Mouse (Mus musculus): Measurements from ENCODE around the gene Iba57.

Iba57 gene

DNA sequence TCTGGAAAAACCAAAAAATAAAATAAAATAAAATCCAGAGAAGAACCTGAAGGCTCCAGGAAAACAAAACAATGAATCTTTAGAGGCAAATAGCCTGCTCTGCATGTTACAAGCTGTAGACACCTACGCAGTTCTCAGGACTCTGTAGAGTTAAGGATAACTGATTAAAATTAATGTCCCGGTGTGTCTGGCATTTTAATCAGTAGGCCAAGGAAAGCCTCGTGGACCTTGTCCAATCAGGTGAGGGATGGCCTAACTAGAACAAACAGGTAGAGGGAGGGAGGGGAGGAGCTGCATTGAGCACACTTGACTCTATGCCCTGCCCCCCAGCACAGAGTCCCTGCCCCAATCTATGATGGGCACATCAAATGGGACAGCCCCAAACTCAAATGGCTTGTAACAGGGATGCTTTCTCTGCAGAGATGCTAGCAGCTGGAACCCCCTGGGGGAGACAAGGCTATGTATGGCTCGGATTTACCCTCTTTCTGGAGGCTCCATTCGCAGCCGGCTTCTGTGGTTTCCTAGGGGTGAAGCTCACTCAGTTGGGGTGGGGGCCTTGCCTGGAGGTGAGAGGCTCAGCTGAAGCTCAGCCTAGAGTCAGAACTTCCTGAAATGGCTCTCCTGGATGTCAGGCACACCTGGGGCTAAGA is 10.8 kb upstream of the Iba57 start:
- no peak for DNase-seq (ENCODE audit: low read depth, low spot score)

DNA sequence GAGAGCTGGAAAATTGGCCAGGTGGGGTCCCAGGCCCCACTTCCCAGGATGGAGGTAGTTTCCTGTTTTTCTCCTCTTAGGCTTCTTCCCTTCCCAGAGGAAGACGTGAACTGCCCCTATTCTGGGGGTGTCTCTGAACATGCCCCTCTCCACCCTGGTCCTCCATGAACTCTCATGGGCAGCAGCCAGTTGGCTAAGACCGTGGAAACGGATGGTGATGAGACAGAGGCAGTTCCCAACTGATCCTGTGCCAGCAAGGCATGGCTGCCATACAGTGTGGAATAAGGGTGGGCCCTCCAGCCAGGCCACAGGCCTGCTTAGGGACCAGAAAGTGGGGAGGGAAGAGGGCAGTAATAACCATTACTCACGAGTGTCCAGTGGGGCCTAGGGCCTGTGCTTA is 7.0 kb upstream of the Iba57 start:
- DNase-seq (ENCODE audit: low read depth, low spot score), result no peak

DNA sequence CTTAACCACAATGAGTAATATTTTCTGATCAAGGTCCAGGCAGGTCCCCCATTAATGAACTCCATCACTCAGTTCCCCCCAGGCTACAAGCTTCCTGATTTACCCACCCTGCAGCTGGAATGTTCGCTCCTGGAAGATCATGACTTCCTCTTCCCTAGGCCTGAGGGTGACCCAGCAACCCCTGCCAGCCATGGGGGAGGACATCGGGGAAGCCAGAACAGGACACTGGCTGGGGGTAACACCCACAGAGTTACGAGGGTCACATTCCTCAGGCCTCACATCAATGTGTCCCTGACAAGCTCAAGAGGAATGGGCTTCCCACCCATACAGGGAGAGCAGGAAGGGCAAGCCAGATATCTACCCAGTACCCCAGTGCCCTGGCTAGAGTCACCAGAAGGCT is 6.3 kb upstream of the Iba57 start:
- DNase-seq (ENCODE audit: low read depth, low spot score), result no peak

DNA sequence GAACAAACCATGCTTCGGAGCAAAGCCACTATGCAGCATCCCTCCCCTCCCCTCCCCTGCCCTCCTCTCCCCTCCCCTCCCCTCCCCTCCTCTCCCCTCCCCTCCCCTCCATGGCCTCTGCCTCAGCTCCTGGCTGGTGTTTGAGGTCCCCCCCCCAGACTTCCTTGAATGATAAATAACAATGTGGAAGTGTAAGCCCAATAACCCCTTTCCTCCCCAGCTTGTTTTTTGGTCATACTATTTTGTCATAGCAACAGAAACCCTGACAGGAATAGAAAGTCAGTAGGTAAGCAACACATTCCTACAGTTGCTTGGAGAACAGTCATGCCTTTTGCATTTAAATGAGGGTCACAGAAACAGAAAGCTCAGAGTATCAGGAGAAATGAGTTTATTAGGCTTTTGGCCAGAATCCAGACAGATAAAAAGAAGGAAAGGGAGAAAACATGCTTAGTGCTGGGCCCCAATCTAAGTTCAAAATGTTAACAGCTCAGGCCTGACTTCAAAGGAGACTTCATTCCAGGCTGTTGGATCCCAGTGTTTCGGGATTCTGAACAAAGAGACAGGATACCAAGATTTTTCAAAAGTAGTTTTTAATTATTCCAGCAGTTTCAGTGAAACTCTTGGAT is 2.2 kb upstream of the Iba57 start:
- DNase-seq (ENCODE audit: low read depth, low spot score), result no peak

DNA sequence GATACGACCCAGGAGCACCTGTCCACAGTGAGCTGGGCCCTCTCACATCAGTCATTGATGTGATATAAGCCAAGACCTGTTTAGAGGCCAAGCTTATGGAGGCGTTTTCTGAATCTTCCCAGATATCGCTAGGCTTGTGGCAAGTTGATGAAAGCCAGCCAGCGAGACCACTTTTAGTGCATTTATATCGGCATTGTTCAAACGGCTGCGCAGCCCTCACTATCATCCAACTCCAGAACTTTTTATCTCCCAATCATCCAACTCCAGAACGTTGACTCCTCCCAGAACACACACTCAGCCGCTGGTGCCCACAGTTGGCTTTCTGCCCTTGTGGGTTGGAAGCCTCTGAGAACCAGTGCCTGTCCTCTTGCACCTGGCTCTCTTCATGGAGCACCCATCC is 845 bp upstream of the Iba57 start:
- no peak for DNase-seq (ENCODE audit: low read depth, low spot score)

DNA sequence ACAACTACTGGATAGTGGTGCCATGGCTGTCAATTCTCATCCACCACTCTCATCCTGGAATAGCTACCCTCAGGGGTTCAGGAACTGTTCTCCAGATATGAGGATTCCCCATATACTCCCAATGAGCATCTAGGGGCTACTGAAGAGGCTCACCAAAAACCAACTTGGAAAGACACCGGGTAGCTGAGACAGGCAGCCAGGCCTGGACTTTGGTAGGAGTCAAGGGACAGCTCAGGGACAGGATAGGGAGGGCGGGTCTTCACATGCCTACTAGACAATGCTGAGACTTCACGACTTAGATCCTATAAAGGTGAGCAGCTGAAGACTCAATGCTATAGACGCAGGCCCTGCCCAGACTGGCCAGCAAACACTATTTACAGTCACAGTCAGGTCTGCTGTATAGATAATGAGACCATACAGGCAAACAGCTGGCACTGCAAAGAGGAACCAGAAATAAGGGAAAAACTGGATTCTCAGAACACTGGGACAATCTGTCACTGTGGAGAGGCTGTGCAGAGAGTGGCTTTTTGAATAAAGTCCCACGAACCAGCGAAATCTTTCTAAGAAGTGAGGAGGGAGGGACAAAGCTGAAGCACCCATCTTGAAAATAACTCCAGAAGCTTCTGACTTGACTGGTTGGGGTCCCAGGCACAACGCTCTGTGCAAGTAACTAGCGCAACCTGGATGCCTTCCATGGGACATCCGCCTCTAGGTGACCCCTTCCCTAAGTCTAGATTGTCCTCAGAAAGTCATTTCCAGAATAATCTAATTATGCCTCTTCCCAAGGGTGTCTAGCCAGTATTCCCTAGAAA is 890 bp downstream of the Iba57 start:
- peak; percentile 4 for DNase-seq (ENCODE audit: low read depth, low spot score)

DNA sequence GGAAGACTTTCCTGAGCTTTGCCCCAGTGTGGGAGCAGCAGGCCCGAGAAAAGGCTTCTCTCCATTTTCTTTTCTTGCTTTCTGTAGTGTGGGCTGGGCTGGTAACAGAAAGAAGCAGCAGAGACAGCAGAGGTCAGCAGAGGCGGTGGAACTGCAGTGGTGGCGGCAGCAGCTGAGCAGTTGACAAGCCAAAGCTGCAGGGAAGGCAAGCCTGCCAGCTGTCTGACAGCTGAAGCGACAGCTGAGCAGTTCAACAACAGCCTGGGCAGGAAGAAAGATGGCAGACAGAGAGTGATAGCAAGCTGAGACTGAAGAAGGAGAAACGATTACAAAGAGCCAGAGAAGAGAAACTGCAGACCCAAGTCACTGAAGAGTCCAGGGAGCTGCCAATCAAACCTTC is 2.1 kb downstream of the Iba57 start:
- no peak for DNase-seq (ENCODE audit: low read depth, low spot score)

DNA sequence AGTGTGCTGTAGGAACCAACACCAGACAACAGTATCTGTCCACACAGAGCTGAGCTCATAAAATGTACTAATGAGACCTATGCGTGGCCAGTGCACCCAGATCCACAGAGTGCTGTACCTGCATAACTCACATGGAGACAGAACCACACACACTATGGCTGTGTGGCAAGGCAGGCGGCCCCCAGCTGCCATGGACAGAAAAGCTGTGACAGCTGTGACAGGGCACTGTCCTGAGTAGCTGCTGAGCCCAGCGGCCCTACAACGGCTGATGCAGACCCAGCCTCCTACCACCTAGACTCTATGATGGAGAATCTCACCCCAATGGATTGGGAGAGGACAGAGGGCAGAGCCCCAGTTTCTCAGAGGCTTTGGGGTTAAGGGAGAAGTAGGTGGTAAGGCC is 4.0 kb downstream of the Iba57 start:
- no peak for DNase-seq (ENCODE audit: low read depth, low spot score)

DNA sequence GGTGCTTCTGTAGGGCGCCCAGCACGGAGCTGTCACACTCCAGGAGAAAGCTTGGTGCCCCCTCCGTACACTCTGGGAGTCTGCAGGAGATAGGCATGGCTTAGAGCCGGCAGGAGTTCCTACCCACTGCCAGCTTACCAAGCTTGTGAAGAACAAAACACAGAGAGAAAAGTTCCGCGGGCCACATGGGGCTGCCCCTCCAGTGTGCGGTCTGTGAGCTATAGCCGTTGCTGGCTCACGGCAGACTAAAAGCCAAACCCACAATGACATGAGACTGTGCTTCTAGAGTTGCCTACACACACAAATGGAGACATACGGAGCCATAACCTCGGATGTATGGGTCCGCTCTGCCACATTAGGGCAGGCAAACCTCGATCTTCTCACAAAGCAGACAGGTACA is 4.4 kb downstream of the Iba57 start:
- no peak for DNase-seq (ENCODE audit: low read depth, low spot score)

DNA sequence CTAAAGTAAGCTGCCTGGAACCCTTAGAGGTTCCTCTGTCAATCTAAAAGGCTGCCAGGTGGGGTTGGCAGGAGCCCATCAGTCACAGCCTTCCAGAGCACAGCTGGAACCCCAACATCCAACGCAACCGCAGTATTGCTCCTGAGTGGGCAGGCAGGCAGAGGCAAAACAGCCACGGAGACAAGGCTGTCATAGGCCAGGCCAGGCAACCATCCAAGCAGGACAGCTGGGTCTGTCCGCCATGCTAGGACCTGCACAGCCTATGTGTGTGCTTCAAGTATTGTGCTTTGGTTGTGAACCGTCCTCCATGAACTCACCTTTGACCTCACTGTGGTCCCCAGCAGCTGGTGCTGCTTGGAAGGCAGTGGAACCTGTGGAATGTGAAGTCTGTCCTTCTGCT is 7.6 kb downstream of the Iba57 start:
- no peak for DNase-seq (ENCODE audit: low read depth, low spot score)

DNA sequence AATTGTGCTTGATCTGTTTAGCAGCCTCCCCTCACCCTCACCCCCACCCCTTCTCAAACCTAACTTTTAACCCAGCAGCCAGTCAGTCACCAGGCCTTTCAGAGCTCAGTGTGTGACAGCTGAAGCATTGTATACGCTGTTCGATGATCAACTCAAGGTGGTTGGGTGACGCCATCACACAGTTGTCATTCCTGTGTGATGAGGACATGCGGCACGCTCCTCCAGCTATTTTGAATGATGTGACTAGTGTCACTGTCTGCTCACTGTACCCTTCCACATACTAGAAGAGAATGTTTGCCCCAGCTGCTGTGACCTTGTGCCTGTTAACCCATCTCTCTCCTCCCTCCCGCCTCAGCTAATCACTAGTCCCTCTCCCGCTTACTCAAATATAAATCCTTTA is 9.3 kb downstream of the Iba57 start:
- DNase-seq (ENCODE audit: low read depth, low spot score), result no peak

DNA sequence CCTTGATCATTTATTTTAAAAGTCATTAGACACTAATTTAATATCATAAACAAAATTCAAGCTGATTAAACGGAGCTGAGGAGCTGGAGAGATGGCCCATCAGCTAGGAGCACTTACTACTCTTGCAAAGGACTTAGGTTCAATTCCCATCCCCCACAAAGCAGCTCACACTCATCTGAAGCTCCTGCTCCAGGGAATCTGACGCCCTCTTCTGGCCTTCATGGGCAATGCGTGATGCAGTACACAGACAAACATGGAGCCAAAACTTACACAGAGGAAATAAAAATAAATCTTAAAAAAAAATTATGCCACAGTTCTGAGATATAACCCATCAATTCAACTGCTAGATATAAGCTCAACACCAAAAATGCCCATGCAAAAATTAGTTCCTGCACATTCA is 11.8 kb downstream of the Iba57 start:
- DNase-seq (ENCODE audit: low read depth, low spot score), result peak; percentile 41

DNA sequence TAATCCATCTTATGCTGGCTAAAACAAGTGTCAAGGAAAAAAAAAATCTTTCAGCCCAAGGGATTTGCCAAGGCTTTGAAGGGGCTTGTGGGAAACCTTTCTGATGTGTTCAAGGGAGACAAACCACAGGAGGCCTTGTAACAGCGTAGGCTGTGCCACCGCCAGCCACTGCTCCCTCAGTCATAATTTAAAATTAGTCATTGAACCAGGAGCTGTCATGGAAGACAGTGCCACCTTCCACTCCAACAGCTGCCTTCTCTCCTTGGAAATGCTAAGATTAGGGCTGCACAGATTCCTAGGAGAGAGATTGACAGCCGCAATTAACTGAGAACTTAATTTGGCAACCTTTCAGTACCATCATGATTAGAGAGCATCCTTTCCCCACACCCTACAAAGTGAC is 14.2 kb downstream of the Iba57 start:
- no peak for DNase-seq (ENCODE audit: low read depth, low spot score)

DNA sequence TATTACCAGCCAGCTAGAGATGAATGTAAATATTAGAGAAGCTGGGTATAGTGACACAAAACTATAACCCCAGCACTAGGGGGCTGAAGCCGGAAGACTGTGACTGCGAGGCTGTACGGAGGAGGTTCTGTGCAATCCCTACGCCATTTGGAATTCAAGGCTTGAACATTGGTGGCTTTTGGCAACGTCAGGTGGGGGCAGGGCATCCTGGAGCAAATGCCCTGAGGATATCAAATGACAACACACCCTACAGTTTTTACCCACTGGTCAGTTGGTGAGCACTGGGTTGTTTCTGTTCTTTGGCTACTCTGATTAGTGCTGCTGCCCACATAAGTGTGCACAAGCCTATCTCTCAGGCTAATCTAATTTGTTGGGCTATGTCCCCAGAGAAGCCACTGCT is 20.6 kb downstream of the Iba57 start:
- DNase-seq (ENCODE audit: low read depth, low spot score), result no peak

DNA sequence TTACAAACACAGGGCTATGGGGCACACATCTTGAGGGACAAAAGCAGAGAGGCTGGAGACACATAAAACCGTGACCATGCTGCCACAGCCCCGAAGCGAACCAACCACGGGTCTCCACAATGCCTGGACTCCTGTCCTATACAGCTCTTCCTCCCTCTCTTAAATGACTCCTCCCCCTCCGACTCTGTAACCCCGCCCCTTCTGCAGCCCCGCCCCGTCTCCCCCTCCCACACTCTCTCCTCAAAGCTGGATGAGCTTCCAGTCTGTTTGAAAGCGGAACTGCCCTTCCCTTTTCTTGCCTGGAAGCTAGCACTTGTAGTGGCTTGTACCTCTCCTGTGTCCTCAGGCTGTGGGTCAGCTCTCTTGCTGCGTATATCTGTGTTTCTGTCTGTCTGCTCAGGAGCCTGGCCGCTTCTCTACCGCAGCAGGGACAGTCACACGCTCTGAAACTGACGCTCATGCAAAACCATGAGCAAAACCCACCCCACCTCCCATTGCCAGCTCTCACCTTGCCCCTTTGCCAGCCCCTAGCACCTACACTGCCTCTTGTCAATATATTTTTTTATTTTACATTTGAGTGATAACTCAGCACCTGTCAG is 21.7 kb downstream of the Iba57 start:
- peak; percentile 31 for DNase-seq (ENCODE audit: low read depth, low spot score)

DNA sequence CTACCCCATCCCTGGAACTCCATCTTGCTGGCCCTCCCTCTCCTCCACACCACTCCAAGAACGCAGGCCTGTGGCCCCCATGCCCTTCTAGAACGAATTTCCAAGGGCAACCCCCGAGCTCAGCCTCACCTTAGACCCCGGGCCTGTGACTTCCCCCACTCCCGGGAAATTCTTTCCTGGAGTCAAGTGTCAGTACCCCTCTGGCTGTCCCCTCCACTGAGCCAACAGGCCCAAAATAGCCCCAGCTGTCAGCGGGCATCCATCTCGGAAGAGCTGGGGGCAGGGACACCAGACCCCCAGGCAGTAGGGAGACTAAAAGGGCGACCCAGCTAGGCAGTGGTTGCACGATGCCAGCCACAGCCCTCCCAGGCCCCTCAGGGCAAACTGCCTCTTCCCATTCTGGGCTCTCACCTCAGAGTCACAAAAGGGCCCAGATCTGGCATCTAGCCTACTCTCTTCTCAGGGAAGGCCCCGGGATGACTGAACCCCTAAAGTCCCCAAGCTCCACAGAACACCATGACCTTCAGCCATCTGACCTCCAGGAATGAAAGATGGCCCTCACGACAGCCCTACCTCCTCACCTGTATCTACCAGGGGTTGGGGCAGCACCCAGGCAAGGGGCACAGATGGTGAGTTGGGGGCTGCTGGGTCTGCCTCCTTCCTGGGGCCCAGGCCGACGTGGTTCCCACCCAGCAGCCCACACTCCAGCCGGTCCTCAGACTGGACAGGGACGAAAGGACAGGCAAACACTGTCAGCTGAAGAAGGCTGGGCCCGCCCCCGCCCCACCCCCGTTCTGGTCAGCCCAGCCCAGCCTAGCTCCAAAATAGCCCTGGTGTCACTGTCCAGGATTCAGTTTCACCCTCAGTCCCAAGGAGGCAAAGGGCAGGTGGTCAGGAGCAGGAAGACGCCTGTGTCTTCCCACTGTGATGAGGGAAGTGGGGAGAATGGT is 24.7 kb downstream of the Iba57 start:
- DNase-seq (ENCODE audit: low read depth, low spot score), result no peak

DNA sequence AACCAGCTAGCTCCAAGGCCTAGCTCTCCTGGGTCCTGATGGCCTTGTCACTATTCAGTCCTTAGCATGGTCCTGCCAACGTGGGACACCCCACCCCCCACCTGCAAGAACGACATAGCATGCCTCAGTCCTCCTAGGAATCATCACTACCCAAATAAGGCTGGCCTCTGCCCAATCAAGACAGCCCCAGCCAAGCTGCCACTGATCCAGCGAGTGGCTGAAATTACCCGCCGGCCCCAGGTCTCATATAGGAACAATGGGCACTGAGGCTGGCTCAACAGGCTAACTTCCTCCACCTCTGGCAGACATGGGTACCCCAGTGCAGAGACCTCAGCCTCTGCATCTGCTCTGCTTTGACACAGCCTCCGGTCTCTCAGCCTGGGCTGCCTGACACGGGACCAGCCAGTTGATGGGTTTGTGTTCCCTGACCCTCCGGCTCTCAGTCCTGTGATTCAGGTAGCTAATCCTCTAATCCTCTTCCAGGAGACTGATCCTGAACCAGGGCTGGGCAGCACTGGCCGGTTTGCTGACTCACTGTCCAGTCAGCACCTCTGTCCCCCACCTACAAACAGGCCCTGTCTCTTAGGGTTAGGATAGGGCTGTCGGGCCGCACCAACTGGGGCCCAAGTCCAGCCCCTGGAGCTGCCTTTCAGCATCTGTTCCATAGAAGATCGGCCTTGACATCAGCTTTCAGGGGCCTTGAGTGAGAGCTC is 26.4 kb downstream of the Iba57 start:
- DNase-seq (ENCODE audit: low read depth, low spot score), result no peak

DNA sequence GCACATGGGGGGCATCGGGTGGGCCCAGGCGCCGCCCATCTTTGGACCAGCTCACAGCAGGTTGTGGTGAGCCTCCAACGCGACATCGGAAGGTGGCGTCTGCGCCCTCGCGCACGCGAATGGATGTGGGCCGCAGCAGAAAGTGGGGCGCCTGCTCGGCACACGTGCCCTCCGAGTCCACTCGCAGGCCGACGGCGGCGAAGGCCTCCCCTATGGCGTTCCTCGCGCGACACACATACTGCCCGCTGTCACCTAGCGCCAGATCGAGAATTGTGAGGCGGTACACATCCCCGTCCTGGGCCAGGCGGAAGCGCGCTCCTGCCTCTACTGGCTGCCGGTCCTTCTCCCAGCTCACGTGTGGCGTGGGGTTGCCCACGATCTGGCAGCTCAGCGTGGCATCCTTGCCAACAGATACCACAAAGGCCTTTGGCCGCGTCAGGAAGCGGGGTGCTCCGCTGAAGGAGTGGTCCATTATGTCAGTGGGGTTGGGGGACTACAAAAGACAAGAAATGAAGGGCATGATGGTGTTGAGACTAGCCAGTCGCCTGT is 27.6 kb downstream of the Iba57 start, which contains the start of gene Obscn:
Gene Obscn (minus strand): TSS at position 499 of the 549 bp plus-strand sequence.
- DNase-seq (ENCODE audit: low read depth, low spot score), result no peak

DNA sequence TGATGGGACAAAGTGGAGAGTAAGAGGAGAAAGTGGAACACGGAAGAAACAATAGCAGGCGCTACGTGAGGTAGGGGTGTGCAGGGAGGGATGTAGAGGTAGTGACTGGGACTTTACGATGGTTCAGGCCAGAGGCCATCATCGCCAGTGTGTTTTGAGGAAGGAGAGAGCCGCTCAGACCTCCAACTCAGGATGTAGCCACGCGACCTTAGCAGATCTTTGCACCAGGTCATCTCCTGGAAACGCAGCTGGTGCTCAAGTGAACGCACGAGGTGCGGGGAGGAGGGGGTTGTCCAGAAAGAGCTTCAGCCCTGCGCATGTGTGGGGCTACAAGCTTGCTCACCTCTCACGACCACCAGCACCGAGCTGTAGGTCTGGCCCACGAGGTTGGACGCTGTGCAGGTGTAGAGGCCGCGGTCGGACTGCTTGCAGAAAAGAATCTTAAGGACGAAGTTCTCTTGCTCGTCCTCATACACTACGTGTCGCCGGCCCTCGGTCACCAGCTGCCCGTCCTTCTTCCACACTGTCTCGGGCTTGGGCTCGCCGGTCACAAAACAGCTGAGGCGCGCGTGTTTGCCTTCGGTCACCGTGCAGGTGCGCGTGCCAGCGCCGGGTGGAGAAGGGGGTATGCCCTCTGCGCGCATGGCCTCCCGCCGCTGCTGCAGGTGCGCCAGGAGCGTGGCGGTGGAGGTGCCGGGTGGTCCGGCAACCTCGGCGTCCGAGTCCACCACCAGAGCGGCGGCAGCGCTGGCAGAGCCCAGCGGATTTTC is 28.3 kb downstream of the Iba57 start:
- DNase-seq (ENCODE audit: low read depth, low spot score), result no peak
